Mouse (Mus musculus) kidney, adult 10 weeks (tissue): ENCODE measurements around the gene Vps50. TPM values are rescaled to one million over a fixed set of nuclear protein-coding genes. Genes with fewer than 3 reads are reported as not detected.

ENCODE experiments used
- polyA plus RNA-seq: library from polyadenylated mRNA; stranded (reverse); fragments of 350-450 nt; fragmentation: Illumina TruSeq; extraction: RNeasy Lipid Tissue Mini Kit (QIAGEN cat#74804); gene quantifications from one replicate; pipeline ENCODE4 v1.2.3, GENCODE M21; 2014; ENCODE audit warnings: low read depth, low replicate concordance

The Vps50 gene
- polyA plus RNA-seq: 80.4 TPM

DNA sequence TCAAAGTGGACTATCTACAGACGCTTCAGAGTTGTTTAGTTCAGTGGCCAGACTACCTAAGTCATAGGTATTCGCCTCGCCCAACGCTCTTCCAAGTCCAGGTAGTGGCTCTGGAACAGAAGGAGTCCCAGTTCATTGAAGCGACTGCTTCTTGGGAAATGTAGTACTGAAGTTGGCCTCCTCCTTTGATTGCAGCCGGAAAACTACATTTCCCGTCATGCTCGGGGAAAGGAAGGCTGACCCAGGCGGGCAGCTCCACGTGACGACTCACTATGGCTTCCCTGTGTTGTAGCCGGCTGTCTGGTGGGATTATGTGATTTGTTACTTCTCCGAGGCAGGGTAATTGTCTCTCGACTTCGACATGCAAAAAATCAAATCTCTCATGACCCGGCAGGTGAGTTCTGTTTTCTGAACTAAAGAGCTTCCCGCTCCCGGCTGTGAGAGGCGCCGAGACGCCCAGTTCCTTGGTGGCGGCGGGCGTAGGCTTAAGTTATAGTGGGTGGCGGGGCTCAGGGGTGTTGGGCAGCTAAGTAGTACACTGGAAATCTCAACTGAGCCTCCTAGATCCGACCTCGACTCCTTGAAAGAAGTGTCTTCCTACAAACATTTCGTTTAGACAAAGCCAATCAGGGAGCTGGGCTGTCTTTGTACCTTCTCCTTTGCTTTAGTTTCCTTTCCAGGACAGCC is at the start of gene Vps50, which contains the start of gene Hepacam2:
Gene Vps50, plus strand, starts transcription at position 221 of the 687 bp plus-strand sequence.
Gene Hepacam2, minus strand, starts transcription at position 137 of the 687 bp plus-strand sequence.

Other genes with a start within 250 kb of the Vps50 start
- gene Samd9l, start 98.8 kb upstream of the Vps50 start, polyA plus RNA-seq: 434 TPM
- 36.5 TPM for gene Hepacam2, start 84 bp upstream of the Vps50 start, polyA plus RNA-seq